Mouse (Mus musculus) stomach, embryonic 16.5 days (tissue): ENCODE results near the gene Glipr1l1. TPM values are rescaled to one million over a fixed set of nuclear protein-coding genes. Genes with fewer than 3 reads are reported as not detected.
"Not testable (repeated sequence)": the region's sequence is repeated elsewhere in the genome, so short reads cannot be mapped to it uniquely, and the experiment has no call there.

Experiments
- ATAC-seq: fragments of 200-750 bp; cut with Nextera tagmentation; 2 replicates; pipeline ENCODE4 v1.8.0; 2017; ENCODE audit warnings: moderate number of reproducible peaks, moderate TSS enrichment; ENCODE audit not compliant: insufficient read depth, low FRiP score
- H3K27ac ChIP-seq: fragments of 300-500 bp; sonication (generic); 2 replicates; pipeline ENCODE4 v1.5.1; 2014; ENCODE audit warnings: low read length
- H3K27me3 ChIP-seq: fragments of 300-500 bp; sonication (generic); 2 replicates; pipeline ENCODE4 v1.6.1; 2014; ENCODE audit warnings: low read length, control low read depth, mixed read lengths; ENCODE audit not compliant: control insufficient read depth, insufficient read depth
- H3K36me3 ChIP-seq: fragments of 300-500 bp; sonication (generic); 2 replicates; pipeline ENCODE4 v1.6.1; 2014; ENCODE audit warnings: low read length; ENCODE audit not compliant: control insufficient read depth, insufficient read depth
- H3K4me1 ChIP-seq: fragments of 300-500 bp; sonication (generic); 2 replicates; pipeline ENCODE4 v1.6.1; 2014; ENCODE audit warnings: low read length, control low read depth, mixed read lengths; ENCODE audit not compliant: control insufficient read depth, insufficient read depth
- H3K4me2 ChIP-seq: fragments of 300-500 bp; sonication (generic); 2 replicates; pipeline ENCODE4 v1.6.1; 2014; ENCODE audit warnings: low read depth, low read length, mixed read lengths
- H3K4me3 ChIP-seq: fragments of 300-500 bp; sonication (generic); replicated peaks from 2 replicates; pipeline ENCODE4 v1.5.1; 2014; ENCODE audit warnings: mild to moderate bottlenecking, low read length
- H3K9ac ChIP-seq: fragments of 300-500 bp; sonication (generic); 2 replicates; pipeline ENCODE4 v1.6.1; 2014; ENCODE audit warnings: low read length
- H3K9me3 ChIP-seq: fragments of 300-500 bp; sonication (generic); replicated peaks from 2 replicates; pipeline ENCODE4 v1.6.1; 2016; ENCODE audit warnings: low read length, control low read depth; ENCODE audit not compliant: control insufficient read depth
- WGBS: fragments of 180-500 bp; shearing (Covaris S2); extraction: QIAGEN DNeasy Blood & Tissue Kit; methylation state at CpG from one replicate; pipeline ENCODE4 v1.1.7; 2014; 5-methylcytosine and 5-hydroxymethylcytosine counted together
- polyA plus RNA-seq: library from polyadenylated mRNA; unstranded; fragments of >200 nt; fragmentation: Nextera tagmentation; extraction: Ambion mirVana; gene quantifications from 2 replicates; pipeline ENCODE4 v1.2.1, GENCODE M21; 2015

Glipr1l1 gene
- not detected in 2 replicates for polyA plus RNA-seq

DNA sequence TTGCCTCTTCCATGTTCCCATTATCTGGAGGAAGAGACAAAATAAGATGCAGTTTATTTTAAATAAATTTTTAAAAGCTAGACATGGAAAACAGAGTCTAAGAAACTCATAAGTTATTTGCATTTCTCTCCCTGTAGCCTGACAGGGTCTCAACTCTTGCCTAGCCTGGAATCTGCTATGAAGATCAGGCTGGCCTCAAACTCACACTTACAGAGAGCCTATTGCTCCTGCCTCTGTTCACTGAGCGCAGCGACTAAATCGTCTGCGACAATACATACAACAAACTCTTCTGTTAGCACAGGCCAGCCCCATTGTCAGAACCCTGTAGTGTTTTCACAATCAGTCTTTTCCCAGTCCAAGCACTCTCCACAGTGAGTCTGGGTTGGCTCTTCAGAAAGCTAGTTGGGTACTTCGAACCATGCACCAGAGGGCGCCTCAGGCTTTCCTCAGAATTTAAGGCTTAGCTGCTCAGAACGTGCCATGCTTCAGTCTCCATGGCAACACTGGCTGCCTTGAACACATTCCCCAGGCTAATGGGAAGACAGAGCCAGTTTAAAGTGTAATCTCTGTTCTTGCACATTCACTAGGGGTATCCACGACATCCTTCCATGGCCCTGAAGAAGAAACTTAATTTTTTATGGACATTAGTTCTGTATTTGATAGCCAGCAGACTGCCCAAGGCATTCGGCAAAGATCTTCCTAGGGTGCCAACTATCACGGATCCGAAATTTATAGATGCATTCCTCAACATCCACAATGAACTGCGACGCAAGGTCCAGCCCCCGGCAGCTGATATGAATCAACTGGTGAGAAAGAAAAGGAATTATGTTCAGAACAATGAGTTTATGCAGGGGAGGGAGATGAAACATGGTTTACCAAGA is at the start of gene Glipr1l1:
TSS of gene Glipr1l1 (plus strand) at position 488 of the 881 bp plus-strand sequence.
- H3K4me3 ChIP-seq = no peak within 1 kb of the TSS
- H3K9ac ChIP-seq = no peak within 1 kb of the TSS
- no peaks in the 10 kb centered on the region for H3K4me1 ChIP-seq
- no peaks in the 10 kb centered on the region for H3K36me3 ChIP-seq
- H3K27me3 ChIP-seq = no peaks in the 10 kb centered on the region
- no peak for ATAC-seq
- H3K9me3 ChIP-seq = no peaks in the 10 kb centered on the region
- no peak within 1 kb of the TSS for H3K4me2 ChIP-seq
- WGBS = 53% methylated on average over 14 of the region's 14 CpGs
- H3K27ac ChIP-seq = no peak within 1 kb of the TSS

DNA sequence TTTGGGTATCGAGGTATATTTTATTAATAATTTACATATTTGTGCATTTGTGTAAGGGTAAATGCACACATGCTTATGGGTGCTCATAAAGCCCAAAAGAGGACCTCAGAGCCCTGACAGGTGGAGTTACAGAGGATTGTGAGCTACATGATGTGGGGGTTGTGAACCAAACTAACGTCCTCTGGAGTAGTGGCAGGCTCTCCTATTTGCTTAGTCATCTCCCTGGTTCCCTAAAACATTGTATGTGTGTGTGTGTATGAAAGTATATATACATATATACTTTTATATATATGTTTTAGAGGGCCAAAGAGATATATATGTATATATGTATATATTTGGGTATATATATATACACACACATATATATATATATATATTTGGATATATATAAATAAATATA is 36.4 kb upstream of the Glipr1l1 start:
- Histone ChIP-seq H3K4me3 (no peak overlapping the region), H3K9me3 (no peaks in the 10 kb centered on the region), H3K4me2 (no peak overlapping the region), H3K36me3 (no peaks in the 10 kb centered on the region), H3K9ac (no peak overlapping the region), H3K27me3 (no peaks in the 10 kb centered on the region), H3K27ac (no peak overlapping the region), H3K4me1 (no peaks in the 10 kb centered on the region)
- 71% methylated on average over 2 of the region's 2 CpGs for WGBS
- ATAC-seq = no peak

DNA sequence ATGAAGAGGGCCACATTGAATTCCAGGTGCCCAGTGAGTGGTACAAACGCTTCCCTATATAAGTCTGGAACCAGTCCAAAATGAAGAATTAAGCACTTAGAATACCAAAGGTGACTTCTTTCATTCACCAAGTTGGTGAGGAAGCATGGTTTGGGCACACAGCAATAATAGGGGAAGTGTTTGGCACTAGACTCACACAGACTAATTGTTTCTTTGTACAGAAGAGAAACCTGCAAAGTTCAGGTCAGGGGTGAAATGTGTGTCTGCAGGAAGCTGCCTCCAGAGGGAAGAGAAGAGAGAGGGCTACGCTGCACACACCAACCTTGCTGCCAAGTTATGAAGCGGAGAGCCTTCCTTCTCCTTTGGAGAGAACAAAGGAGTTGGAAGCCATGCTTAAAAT is 31.3 kb upstream of the Glipr1l1 start:
- not testable (repeated sequence) for ATAC-seq, H3K36me3 ChIP-seq, H3K27ac ChIP-seq, H3K4me1 ChIP-seq, H3K9ac ChIP-seq, H3K27me3 ChIP-seq, H3K9me3 ChIP-seq, H3K4me3 ChIP-seq, H3K4me2 ChIP-seq
- WGBS = 70% methylated on average over 3 of the region's 3 CpGs

DNA sequence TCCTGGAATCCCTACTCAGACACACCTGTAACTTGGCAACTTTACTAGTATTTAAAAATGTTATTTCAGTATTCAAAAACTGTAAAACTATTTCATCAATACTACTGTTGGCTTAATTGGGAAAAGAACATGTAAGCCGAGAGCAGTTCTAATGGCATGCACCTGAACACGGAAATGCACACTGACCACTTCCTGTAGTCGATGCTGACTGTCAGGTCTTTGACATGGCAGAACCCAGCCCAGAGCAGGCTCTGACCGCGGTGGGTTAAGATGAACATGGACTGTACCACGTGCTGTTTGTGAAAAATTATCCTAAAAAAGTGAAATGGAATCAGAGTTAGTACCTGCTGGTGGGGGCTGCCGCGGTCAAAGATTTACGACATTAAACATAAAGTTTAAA is 16.5 kb upstream of the Glipr1l1 start:
- H3K9ac ChIP-seq, H3K9me3 ChIP-seq, H3K27ac ChIP-seq, H3K4me2 ChIP-seq, H3K27me3 ChIP-seq, H3K36me3 ChIP-seq, H3K4me3 ChIP-seq, H3K4me1 ChIP-seq, ATAC-seq: not testable (repeated sequence)
- 69% methylated on average over 9 of the region's 9 CpGs for WGBS

DNA sequence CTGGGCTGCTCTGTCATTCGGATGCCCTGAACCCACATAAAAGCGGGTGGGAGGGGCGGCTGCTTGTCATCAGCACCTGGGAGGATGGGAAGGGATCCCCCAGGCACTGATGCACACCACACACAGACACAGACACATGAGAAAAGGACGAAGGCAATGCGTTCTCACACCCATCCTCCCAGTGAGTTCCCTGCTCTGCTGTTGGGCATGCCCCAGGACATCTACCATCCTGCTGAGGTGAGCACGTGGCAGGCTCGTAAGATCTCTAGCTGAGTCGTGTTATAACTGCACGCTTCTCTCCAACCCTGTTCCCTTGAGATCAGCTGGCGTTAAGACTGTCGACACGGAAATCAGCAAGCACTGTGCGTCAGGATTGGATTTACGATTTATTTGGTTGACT is 15.7 kb upstream of the Glipr1l1 start:
- not testable (repeated sequence) for ATAC-seq, H3K36me3 ChIP-seq, H3K9ac ChIP-seq, H3K4me2 ChIP-seq, H3K4me3 ChIP-seq, H3K4me1 ChIP-seq, H3K9me3 ChIP-seq, H3K27me3 ChIP-seq, H3K27ac ChIP-seq
- WGBS = 41% methylated on average over 14 of the region's 14 CpGs

DNA sequence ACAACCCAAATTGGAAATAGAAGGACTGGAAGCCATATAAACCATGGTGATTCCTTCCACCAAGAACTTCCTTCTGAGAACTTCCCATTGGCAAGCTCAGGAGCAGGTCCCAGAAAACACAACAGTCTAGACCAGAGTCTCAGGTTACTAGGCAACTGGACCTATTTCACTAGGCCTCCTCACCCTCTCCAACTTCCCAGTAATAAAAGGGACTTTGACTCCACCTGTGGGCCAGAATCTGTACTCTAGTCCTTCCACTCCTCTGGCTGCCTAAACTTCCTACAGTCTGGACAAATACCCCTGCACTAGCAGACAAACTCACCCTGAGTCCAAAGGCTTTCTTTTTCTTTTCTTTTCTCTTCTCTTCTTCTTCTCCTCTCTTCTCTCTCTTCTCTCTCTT is 8.8 kb upstream of the Glipr1l1 start:
- Histone ChIP-seq H3K9me3 (no peaks in the 10 kb centered on the region), H3K27me3 (no peaks in the 10 kb centered on the region), H3K9ac (no peak overlapping the region), H3K27ac (no peak overlapping the region), H3K4me2 (no peak overlapping the region), H3K4me1 (no peaks in the 10 kb centered on the region), H3K36me3 (no peaks in the 10 kb centered on the region), H3K4me3 (no peak overlapping the region)
- ATAC-seq = no peak

DNA sequence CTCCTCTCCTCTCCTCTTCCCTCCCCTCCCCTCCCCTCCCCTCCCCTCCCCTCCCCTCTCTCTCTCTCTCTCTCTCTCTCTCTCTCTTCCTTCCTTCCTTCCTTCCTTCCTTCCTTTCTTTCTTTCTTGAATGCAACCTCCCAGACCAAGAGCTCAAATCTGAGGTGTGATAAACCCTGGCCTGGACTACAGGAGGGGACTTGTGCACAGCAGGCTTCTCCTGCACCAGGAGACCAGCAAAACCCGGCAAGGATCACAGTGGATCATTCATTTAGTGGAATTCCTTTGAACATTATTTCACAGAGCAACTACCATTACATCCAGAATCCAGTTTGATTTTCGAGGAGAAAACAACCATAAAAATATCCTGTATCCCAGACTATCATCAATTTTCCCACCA is 8.0 kb upstream of the Glipr1l1 start:
- not testable (repeated sequence) for H3K9me3 ChIP-seq, H3K4me3 ChIP-seq, ATAC-seq, H3K27me3 ChIP-seq, H3K4me2 ChIP-seq, H3K4me1 ChIP-seq, H3K36me3 ChIP-seq, H3K27ac ChIP-seq, H3K9ac ChIP-seq
- WGBS = 72% methylated on average over 2 of the region's 2 CpGs

DNA sequence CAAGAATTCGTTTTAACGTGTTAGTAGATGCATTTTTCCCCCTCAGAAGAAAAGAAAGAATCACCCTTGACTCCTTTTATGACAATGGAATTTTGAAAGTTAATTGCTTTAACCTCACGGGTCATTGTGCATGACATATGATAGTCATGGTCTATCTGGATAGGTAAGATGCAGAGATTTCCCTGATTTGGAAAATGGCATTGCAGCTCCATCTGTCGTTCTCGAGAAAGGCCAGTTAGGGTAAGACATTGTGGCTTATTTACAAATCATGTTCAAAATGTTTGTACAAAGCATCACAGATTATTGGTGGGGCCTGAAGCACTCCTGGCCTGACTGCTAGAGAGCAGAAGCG is 570 bp downstream of the Glipr1l1 start:
- not testable (repeated sequence) for H3K27ac ChIP-seq, H3K9me3 ChIP-seq, H3K9ac ChIP-seq, H3K27me3 ChIP-seq, ATAC-seq, H3K36me3 ChIP-seq, H3K4me3 ChIP-seq, H3K4me1 ChIP-seq, H3K4me2 ChIP-seq
- WGBS = 68% methylated on average over 6 of the region's 6 CpGs

DNA sequence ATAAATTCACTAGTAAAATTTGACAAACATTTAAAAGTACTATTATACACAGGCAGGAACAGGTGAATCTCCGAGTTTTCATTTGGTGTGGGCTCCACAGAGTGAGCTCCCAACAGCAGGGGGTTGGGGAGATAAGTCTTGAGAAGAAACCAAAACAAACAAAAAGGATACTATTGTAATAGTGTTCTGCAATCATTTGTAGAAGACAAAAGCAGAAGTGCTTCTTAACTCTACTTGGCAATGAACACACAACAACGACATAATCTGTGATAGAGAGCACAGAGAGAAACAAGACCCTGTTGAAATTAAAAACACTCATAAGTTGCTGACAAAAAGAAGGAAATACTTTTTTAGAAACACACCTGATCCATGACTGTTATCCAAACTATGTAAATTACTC is 20.1 kb downstream of the Glipr1l1 start:
- no peak overlapping the region for H3K27ac ChIP-seq
- H3K36me3 ChIP-seq = no peaks in the 10 kb centered on the region
- no peak overlapping the region for H3K9ac ChIP-seq
- 44% methylated on average over 2 of the region's 2 CpGs for WGBS
- no peaks in the 10 kb centered on the region for H3K9me3 ChIP-seq
- H3K4me3 ChIP-seq = no peak overlapping the region
- H3K4me2 ChIP-seq = no peak overlapping the region
- H3K4me1 ChIP-seq = no peaks in the 10 kb centered on the region
- ATAC-seq = no peak
- H3K27me3 ChIP-seq = no peaks in the 10 kb centered on the region
